Mouse (Mus musculus) small intestine, adult 2 months (tissue): ENCODE measurements around the gene Lrp1. TPM values are rescaled to one million over a fixed set of nuclear protein-coding genes. Genes with fewer than 3 reads are reported as not detected.

Experiments
- H3K27ac ChIP-seq: fragments of 200-500 bp; 2 replicates; pipeline ENCODE4 v1.5.1; 2012; ENCODE audit warnings: low read depth, low read length, control low read depth, inconsistent platforms; ENCODE audit not compliant: insufficient read depth
- H3K27me3 ChIP-seq: fragments of 200-500 bp; 2 replicates; pipeline ENCODE4 v1.6.1; 2012; ENCODE audit warnings: mild to moderate bottlenecking, moderate library complexity, low read length, inconsistent platforms; ENCODE audit not compliant: control insufficient read depth, insufficient read depth
- H3K36me3 ChIP-seq: fragments of 200-500 bp; 2 replicates; pipeline ENCODE4 v1.6.1; 2012; ENCODE audit warnings: mild to moderate bottlenecking, low read length, control low read depth, inconsistent platforms; ENCODE audit not compliant: control insufficient read depth, insufficient read depth
- H3K4me1 ChIP-seq: fragments of 200-500 bp; 2 replicates; pipeline ENCODE4 v1.6.1; 2012; ENCODE audit warnings: low read length, inconsistent platforms, mixed read lengths; ENCODE audit not compliant: control insufficient read depth, insufficient read depth, insufficient read length
- H3K4me3 ChIP-seq: fragments of 200-500 bp; 2 replicates; pipeline ENCODE4 v1.5.1; 2012; ENCODE audit warnings: low read depth, mild to moderate bottlenecking, control low read depth, inconsistent platforms, low read length, moderate library complexity
- CTCF ChIP-seq: fragments of 200-500 bp; IDR thresholded peaks from 2 replicates; pipeline ENCODE4 v1.5.1; 2012; ENCODE audit warnings: low read depth, mild to moderate bottlenecking, control low read depth, inconsistent platforms, low read length, moderate library complexity, mixed read lengths; ENCODE audit not compliant: insufficient replicate concordance, insufficient read length; ENCODE audit errors: extremely low read depth
- POLR2A ChIP-seq: fragments of 200-500 bp; IDR thresholded peaks from 2 replicates; pipeline ENCODE4 v1.6.1; 2012; ENCODE audit warnings: low read depth, mild to moderate bottlenecking, control low read depth, inconsistent platforms, low read length, moderate library complexity
- WGBS: fragments of 180-500 bp; shearing (Covaris S2); methylation state at CpG from one replicate; pipeline ENCODE4 v1.1.7; 2018; 5-methylcytosine and 5-hydroxymethylcytosine counted together
- polyA plus RNA-seq: library from polyadenylated mRNA; depleted of rRNA; stranded (reverse); fragments of >200 nt; gene quantifications from 2 replicates; pipeline ENCODE4 v1.2.3, GENCODE M21; 2012

Lrp1 gene
- polyA plus RNA-seq, 1 experiment, result 200 TPM

- no peak for TF ChIP-seq POLR2A
- TF ChIP-seq CTCF, result no peak
- peaks cover 75% of the 10 kb centered on the region for H3K36me3 ChIP-seq
- WGBS, result 94% methylated on average over 15 of the region's 15 CpGs
These were observed 72.7 kb downstream of the Lrp1 start for GRCm38 (mm10) chr10:127548236-127548635.

DNA sequence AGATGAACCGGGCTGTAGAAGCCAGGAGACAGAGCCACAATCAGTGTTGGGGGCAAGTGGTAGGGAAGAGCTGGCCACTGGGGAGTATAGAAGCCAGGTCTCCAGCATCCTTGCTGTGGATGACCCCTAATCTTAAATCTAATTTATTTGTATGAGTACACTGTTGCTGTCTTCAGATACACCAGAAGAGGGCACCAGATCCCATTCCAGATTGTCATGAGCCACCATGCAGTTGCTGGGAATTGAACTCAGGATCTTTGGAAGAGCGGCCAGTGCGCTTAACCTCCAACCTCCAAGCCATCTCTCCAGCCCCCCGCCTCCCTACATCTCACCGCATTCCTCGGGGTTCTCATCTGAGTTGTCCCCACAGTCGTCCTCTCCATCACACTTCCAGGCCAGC is 74.4 kb downstream of the Lrp1 start:
- no peaks in the 10 kb centered on the region for H3K27me3 ChIP-seq
- WGBS, result 90% methylated on average over 7 of the region's 7 CpGs
- H3K36me3 ChIP-seq, result peaks cover 75% of the 10 kb centered on the region
- H3K4me1 ChIP-seq, result peaks cover 2% of the 10 kb centered on the region; the same call in 1 of the 2 replicates
- H3K4me3 ChIP-seq, result no peak overlapping the region
- H3K27ac ChIP-seq, result no peak overlapping the region
- TF ChIP-seq CTCF, result no peak
- no peak for TF ChIP-seq POLR2A

More at GRCm38 (mm10) chr10:127548236-127548635, 72.7 kb downstream of the Lrp1 start:
- Histone ChIP-seq H3K4me3 (no peak overlapping the region), H3K27ac (no peak overlapping the region), H3K4me1 (peaks cover 2% of the 10 kb centered on the region; the same call in 1 of the 2 replicates), H3K27me3 (no peaks in the 10 kb centered on the region)

DNA sequence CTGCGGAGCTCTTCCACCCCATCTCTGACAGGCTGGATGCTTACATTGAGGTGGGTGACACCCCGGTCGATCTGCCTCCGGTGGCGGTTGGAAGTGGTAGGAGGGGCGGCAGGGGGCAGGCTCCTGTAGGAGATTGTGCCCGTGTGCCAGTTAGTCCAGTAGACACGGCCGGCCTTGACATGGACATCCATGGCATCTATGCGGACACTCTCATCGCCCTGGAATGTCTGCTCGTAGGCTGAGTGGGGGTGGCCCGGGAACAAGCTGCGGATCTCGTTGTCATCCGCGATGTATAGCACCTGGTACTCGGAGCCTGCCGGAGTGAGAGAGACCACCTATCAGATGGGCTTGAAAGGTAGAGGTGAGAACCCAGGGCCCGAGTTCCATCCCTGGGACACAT is 76.6 kb downstream of the Lrp1 start:
- Histone ChIP-seq H3K4me3 (no peak overlapping the region), H3K27ac (no peak overlapping the region), H3K27me3 (no peaks in the 10 kb centered on the region), H3K4me1 (peaks cover 2% of the 10 kb centered on the region; the same call in 1 of the 2 replicates), H3K36me3 (peaks cover 76% of the 10 kb centered on the region)
- 92% methylated on average over 20 of the region's 20 CpGs for WGBS
- TF ChIP-seq CTCF, result no peak
- no peak for TF ChIP-seq POLR2A

- Histone ChIP-seq H3K27me3 (no peaks in the 10 kb centered on the region), H3K4me1 (peaks cover 2% of the 10 kb centered on the region; the same call in 1 of the 2 replicates), H3K27ac (no peak overlapping the region), H3K4me3 (no peak overlapping the region), H3K36me3 (peaks cover 75% of the 10 kb centered on the region)
- WGBS, result 80% methylated on average over 3 of the region's 3 CpGs
- TF ChIP-seq POLR2A, result no peak
- no peak for TF ChIP-seq CTCF
These were observed 77.0 kb downstream of the Lrp1 start for GRCm38 (mm10) chr10:127543916-127544315.

GRCm38 (mm10) chr10:127542720-127543119 is 78.2 kb downstream of the Lrp1 start:
- Histone ChIP-seq H3K36me3 (peaks cover 67% of the 10 kb centered on the region), H3K4me3 (no peak overlapping the region), H3K27me3 (no peaks in the 10 kb centered on the region), H3K4me1 (peaks cover 2% of the 10 kb centered on the region; the same call in 1 of the 2 replicates), H3K27ac (no peak overlapping the region)
- 75% methylated on average over 6 of the region's 6 CpGs for WGBS
- TF ChIP-seq POLR2A (no peak), CTCF (no peak)

GRCm38 (mm10) chr10:127542084-127542483 is 78.9 kb downstream of the Lrp1 start:
- no peak overlapping the region for H3K27ac ChIP-seq
- WGBS, result 87% methylated on average over 13 of the region's 13 CpGs
- TF ChIP-seq POLR2A, result no peak
- TF ChIP-seq CTCF, result no peak
- H3K36me3 ChIP-seq, result peaks cover 64% of the 10 kb centered on the region
- H3K4me1 ChIP-seq, result peaks cover 2% of the 10 kb centered on the region; the same call in 1 of the 2 replicates
- H3K27me3 ChIP-seq, result no peaks in the 10 kb centered on the region
- H3K4me3 ChIP-seq, result no peak overlapping the region

- WGBS, result 86% methylated on average over 8 of the region's 8 CpGs
- Histone ChIP-seq H3K36me3 (peaks cover 59% of the 10 kb centered on the region), H3K27me3 (peaks cover 2% of the 10 kb centered on the region; the same call in 1 of the 2 replicates), H3K4me1 (peaks cover 2% of the 10 kb centered on the region; the same call in 1 of the 2 replicates), H3K4me3 (no peak overlapping the region), H3K27ac (no peak overlapping the region)
- no peak for TF ChIP-seq CTCF
- TF ChIP-seq POLR2A, result no peak
These were observed 79.4 kb downstream of the Lrp1 start for GRCm38 (mm10) chr10:127541510-127541909.

DNA sequence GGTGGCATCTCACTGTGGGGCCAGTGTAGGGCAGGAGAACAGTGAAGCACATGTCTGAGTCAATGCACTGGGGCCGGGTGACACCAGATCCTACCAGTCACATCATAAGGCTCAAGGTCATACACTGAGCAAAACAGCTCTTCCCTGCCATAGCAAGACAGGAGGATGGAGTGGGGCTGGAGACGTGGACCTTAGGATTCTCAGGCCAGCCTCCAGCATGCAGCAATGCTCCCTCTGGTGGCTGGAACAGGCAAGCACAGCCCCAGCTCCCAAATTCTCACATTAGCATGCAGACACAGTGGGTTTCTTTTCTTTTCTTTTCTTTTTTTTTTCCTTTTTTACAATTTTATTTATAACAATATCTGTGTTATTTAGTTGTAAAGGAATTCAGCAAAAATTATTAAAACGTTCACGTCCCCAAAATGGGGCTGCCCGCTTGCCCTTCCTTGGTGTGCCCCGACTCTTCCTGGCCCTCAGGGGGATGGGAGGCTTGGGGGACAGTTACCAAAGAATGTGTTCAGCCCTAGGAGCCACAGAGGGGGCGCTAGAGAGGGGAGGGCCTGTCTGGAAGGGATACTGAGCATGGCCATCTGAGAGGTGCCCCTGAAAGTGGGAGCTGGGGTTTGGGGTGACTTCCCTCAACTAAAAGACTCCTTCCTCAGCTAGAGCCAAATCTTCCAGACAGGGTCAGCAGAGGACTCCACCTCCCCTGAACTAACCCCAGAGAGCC is 82.9 kb downstream of the Lrp1 start:
- peaks cover 31% of the 10 kb centered on the region for H3K36me3 ChIP-seq
- H3K27me3 ChIP-seq, result peaks cover 26% of the 10 kb centered on the region
- WGBS, result 34% methylated on average over 7 of the region's 7 CpGs
- H3K4me1 ChIP-seq, result peaks cover 12% of the 10 kb centered on the region
- no peak overlapping the region for H3K4me3 ChIP-seq
- H3K27ac ChIP-seq, result no peak overlapping the region
- TF ChIP-seq CTCF, result peak; percentile 92
- TF ChIP-seq POLR2A, result no peak
